ENCODE assay signal across 8 mouse cellular contexts in the genomic region with DNA sequence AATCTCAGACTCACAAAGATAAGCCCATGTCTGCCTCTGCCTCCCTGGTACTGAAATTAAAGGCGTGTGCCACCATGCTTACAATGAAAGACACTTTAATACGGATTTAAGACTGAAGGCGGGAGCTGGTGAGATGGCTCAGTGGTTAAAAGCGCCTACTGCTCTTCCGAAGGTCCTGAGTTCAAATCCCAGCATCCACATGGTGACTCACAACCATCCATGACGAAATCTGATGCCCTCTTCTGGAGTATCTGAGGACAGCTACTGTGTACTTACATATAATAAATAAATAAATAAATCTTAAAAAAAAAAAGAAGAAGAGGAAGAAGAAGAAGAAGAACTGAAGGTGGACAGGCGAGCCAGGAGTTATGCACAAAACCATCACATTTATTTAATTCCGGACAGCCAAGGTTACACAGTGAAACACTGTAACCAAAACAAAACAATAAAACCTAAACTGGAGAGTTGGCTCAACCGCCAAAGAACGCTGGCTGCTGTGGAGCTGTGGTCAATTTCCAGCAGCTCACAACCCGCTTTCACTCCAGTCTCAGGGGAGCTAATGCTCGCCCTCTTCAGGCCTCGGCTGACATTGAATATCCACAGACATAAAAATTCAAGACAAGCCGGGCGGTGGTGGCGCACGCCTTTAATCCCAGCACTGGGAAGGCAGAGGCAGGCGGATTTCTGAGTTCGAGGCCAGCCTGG. TPM values are rescaled to one million over a fixed set of nuclear protein-coding genes. Genes with fewer than 3 reads are reported as not detected.
DNase-seq lines count a peak whose midpoint lies in the region; ATAC-seq and TF ChIP-seq lines count a peak whose summit lies in the region.

No protein-coding gene starts in this region.

- peak overlapping the region; percentile 96 for H3K9ac ChIP-seq in embryonic facial prominence, embryonic 14.5 days (ENCODE audit: low read depth, low read length)
- H3K9ac ChIP-seq in heart, embryonic 12.5 days = peak overlapping the region; percentile 71; the same call in 1 of the 2 replicates
- H3K9ac ChIP-seq in kidney, embryonic 16.5 days (replicated peaks; ENCODE audit: low read length) = peak overlapping the region; percentile 99

- H3K9me3 ChIP-seq in E14TG2a.4 (ENCODE audit: low read length) = no peaks in the 10 kb centered on the region
- H3K9me3 ChIP-seq in embryonic facial prominence, embryonic 14.5 days (ENCODE audit: control insufficient read depth, low read length) = no peaks in the 10 kb centered on the region
- H3K9me3 ChIP-seq in heart, embryonic 12.5 days (replicated peaks) = no peaks in the 10 kb centered on the region
- H3K9me3 ChIP-seq in kidney, embryonic 16.5 days (ENCODE audit: low read length) = no peaks in the 10 kb centered on the region

- H3K27me3 ChIP-seq in E14TG2a.4 (ENCODE audit: insufficient read depth, low read length) = no peaks in the 10 kb centered on the region
- H3K27me3 ChIP-seq in embryonic facial prominence, embryonic 14.5 days (replicated peaks; ENCODE audit: control insufficient read depth, insufficient read depth, low read length) = no peaks in the 10 kb centered on the region
- no peaks in the 10 kb centered on the region for H3K27me3 ChIP-seq in heart, embryonic 12.5 days (replicated peaks)
- H3K27me3 ChIP-seq in kidney, embryonic 16.5 days (ENCODE audit: insufficient read depth, low read length) = no peaks in the 10 kb centered on the region
- no peaks in the 10 kb centered on the region for H3K27me3 ChIP-seq in small intestine, adult 2 months (ENCODE audit: control insufficient read depth, insufficient read depth, low read length)

- peak overlapping the region; percentile 88 for H3K4me2 ChIP-seq in embryonic facial prominence, embryonic 14.5 days (ENCODE audit: low read depth, low read length)
- H3K4me2 ChIP-seq in heart, embryonic 12.5 days = peak overlapping the region; percentile 95
- H3K4me2 ChIP-seq in kidney, embryonic 16.5 days (replicated peaks; ENCODE audit: low read depth, low read length) = peak overlapping the region; percentile 93

- peaks cover 26% of the 10 kb centered on the region for H3K36me3 ChIP-seq in E14TG2a.4 (ENCODE audit: insufficient read depth, low read length)
- H3K36me3 ChIP-seq in embryonic facial prominence, embryonic 14.5 days (ENCODE audit: control insufficient read depth, insufficient read depth, low read length) = 0 out of 2 replicates have a peak, but pooled peaks cover 5% of the 10 kb centered on the region
- peaks cover 8% of the 10 kb centered on the region for H3K36me3 ChIP-seq in heart, embryonic 12.5 days
- no peaks in the 10 kb centered on the region for H3K36me3 ChIP-seq in kidney, embryonic 16.5 days (ENCODE audit: insufficient read depth, low read length)
- no peaks in the 10 kb centered on the region for H3K36me3 ChIP-seq in small intestine, adult 2 months (ENCODE audit: control insufficient read depth, insufficient read depth, low read length)

- peak; percentile 70 for DNase-seq in adrenal gland, adult 8-10 months
- peak; percentile 53 for DNase-seq in embryonic facial prominence, embryonic 14.5 days (ENCODE audit: low spot score)
- DNase-seq in lung, postnatal 25 days (ENCODE audit: low spot score) = peak; percentile 75
- no peak for DNase-seq in urinary bladder, postnatal 4 days (ENCODE audit: low spot score in 2 of 2)

- TF ChIP-seq POLR2A in small intestine, adult 2 months (IDR thresholded peaks at IDR 0.05; ENCODE audit: low read depth, low read length) = no peak

- H3K4me1 ChIP-seq in E14TG2a.4 (replicated peaks; ENCODE audit: low read depth, low read length) = peaks cover 81% of the 10 kb centered on the region
- peaks cover 7% of the 10 kb centered on the region for H3K4me1 ChIP-seq in embryonic facial prominence, embryonic 14.5 days (ENCODE audit: control insufficient read depth, insufficient read depth, low read length)
- H3K4me1 ChIP-seq in heart, embryonic 12.5 days (replicated peaks) = peaks cover 16% of the 10 kb centered on the region
- peaks cover 26% of the 10 kb centered on the region for H3K4me1 ChIP-seq in kidney, embryonic 16.5 days (ENCODE audit: insufficient read depth, low read length)
- peaks cover 15% of the 10 kb centered on the region for H3K4me1 ChIP-seq in small intestine, adult 2 months (ENCODE audit: control insufficient read depth, insufficient read depth, insufficient read length, low read length)

- no peak for ATAC-seq in embryonic facial prominence, embryonic 14.5 days (ENCODE audit: low read depth)
- ATAC-seq in heart, embryonic 12.5 days (ENCODE audit: insufficient number of reproducible peaks, low FRiP score) = no peak
- no peak for ATAC-seq in kidney, embryonic 16.5 days (ENCODE audit: low FRiP score, low TSS enrichment)

- WGBS in embryonic facial prominence, embryonic 14.5 days = 74% methylated on average over 19 of the region's 19 CpGs
- 78% methylated on average over 19 of the region's 19 CpGs for WGBS in heart, embryonic 12.5 days
- 70% methylated on average over 19 of the region's 19 CpGs for WGBS in kidney, embryonic 16.5 days
- 49% methylated on average over 19 of the region's 19 CpGs for WGBS in small intestine, adult 2 months

- peak overlapping the region; percentile 93 for H3K4me3 ChIP-seq in E14TG2a.4 (replicated peaks; ENCODE audit: low read length)
- H3K4me3 ChIP-seq in embryonic facial prominence, embryonic 14.5 days (ENCODE audit: low read depth, low read length) = peak overlapping the region; percentile 100
- peak overlapping the region; percentile 93 for H3K4me3 ChIP-seq in heart, embryonic 12.5 days
- H3K4me3 ChIP-seq in kidney, embryonic 16.5 days (ENCODE audit: low read length) = peak overlapping the region; percentile 100
- H3K4me3 ChIP-seq in small intestine, adult 2 months (ENCODE audit: low read depth, low read length) = no peak overlapping the region

- no peak for TF ChIP-seq CTCF in E14TG2a.4 (conservative IDR thresholded peaks at IDR 0.05; ENCODE audit: low read length)
- TF ChIP-seq CTCF in small intestine, adult 2 months (IDR thresholded peaks at IDR 0.05; ENCODE audit: extremely low read depth, insufficient read length, insufficient replicate concordance, low read depth, low read length) = no peak

- peak overlapping the region; percentile 87 for H3K27ac ChIP-seq in embryonic facial prominence, embryonic 14.5 days (replicated peaks; ENCODE audit: low read depth, low read length)
- H3K27ac ChIP-seq in heart, embryonic 12.5 days (ENCODE audit: poor library complexity, severe bottlenecking) = peak overlapping the region; percentile 90
- peak overlapping the region; percentile 97 for H3K27ac ChIP-seq in kidney, embryonic 16.5 days (ENCODE audit: low read length)
- H3K27ac ChIP-seq in small intestine, adult 2 months (ENCODE audit: insufficient read depth, low read depth, low read length) = peak overlapping the region; percentile 97

RNA-seq across cellular contexts. Expression of a gene that starts 0.8 kb away (rescaled TPM):
- total RNA-seq in adrenal gland, adult 8-10 months (2022) = 100 to 1,000 TPM; 135 to 251 (median 169) TPM
- 70.5 and 82.3 TPM in 2 replicates for polyA plus RNA-seq in embryonic facial prominence, embryonic 14.5 days (2014; fragmentation: Nextera tagmentation; extraction: Ambion mirVana)
- polyA plus RNA-seq in heart, embryonic 12.5 days (2016; fragmentation: Nextera tagmentation; extraction: Ambion mirVana) = 73.4 and 76.7 TPM in 2 replicates
- polyA plus RNA-seq in kidney, embryonic 16.5 days (2015; fragmentation: Nextera tagmentation; extraction: Ambion mirVana) = 106 and 109 TPM in 2 replicates
- polyA plus RNA-seq in small intestine, adult 2 months (2012; rRNA removed) = 58.8 and 104 TPM in 2 replicates

RNA-seq across cellular contexts. Expression of a gene that starts 11.1 kb away (rescaled TPM):
- total RNA-seq in adrenal gland, adult 8-10 months (2022) = 1,000 to 10,000 TPM in 3 of 4 experiments, 100 to 1,000 TPM in 1; 948 to 1,196 (median 1,106) TPM
- polyA plus RNA-seq in embryonic facial prominence, embryonic 14.5 days (2014; fragmentation: Nextera tagmentation; extraction: Ambion mirVana) = 1,196 and 1,252 TPM in 2 replicates
- 629 and 630 TPM in 2 replicates for polyA plus RNA-seq in heart, embryonic 12.5 days (2016; fragmentation: Nextera tagmentation; extraction: Ambion mirVana)
- 840 and 918 TPM in 2 replicates for polyA plus RNA-seq in kidney, embryonic 16.5 days (2015; fragmentation: Nextera tagmentation; extraction: Ambion mirVana)
- polyA plus RNA-seq in small intestine, adult 2 months (2012; rRNA removed) = 877 and 996 TPM in 2 replicates

RNA-seq across cellular contexts. Expression of a gene that starts 27.5 kb away (rescaled TPM):
- 10 to 100 TPM; 68.5 to 83.7 (median 71.2) TPM for total RNA-seq in adrenal gland, adult 8-10 months (2022)
- polyA plus RNA-seq in embryonic facial prominence, embryonic 14.5 days (2014; fragmentation: Nextera tagmentation; extraction: Ambion mirVana) = 124 and 134 TPM in 2 replicates
- polyA plus RNA-seq in heart, embryonic 12.5 days (2016; fragmentation: Nextera tagmentation; extraction: Ambion mirVana) = 133 and 136 TPM in 2 replicates
- polyA plus RNA-seq in kidney, embryonic 16.5 days (2015; fragmentation: Nextera tagmentation; extraction: Ambion mirVana) = 162 and 169 TPM in 2 replicates
- 37.3 and 62.7 TPM in 2 replicates for polyA plus RNA-seq in small intestine, adult 2 months (2012; rRNA removed)

RNA-seq across cellular contexts. Expression of a gene that starts 33.0 kb away (rescaled TPM):
- 10 to 100 TPM; 13.6 to 28.9 (median 20.9) TPM for total RNA-seq in adrenal gland, adult 8-10 months (2022)
- polyA plus RNA-seq in embryonic facial prominence, embryonic 14.5 days (2014; fragmentation: Nextera tagmentation; extraction: Ambion mirVana) = 41.1 and 51.3 TPM in 2 replicates
- polyA plus RNA-seq in heart, embryonic 12.5 days (2016; fragmentation: Nextera tagmentation; extraction: Ambion mirVana) = 58.0 and 65.3 TPM in 2 replicates
- polyA plus RNA-seq in kidney, embryonic 16.5 days (2015; fragmentation: Nextera tagmentation; extraction: Ambion mirVana) = 69.1 and 83.3 TPM in 2 replicates
- 22.9 and 58.2 TPM in 2 replicates for polyA plus RNA-seq in small intestine, adult 2 months (2012; rRNA removed)

RNA-seq across cellular contexts. Expression of a gene that starts 37.3 kb away (rescaled TPM):
- total RNA-seq in adrenal gland, adult 8-10 months (2022) = under 1 TPM; 0.14 to 0.62 (median 0.40) TPM
- polyA plus RNA-seq in embryonic facial prominence, embryonic 14.5 days (2014; fragmentation: Nextera tagmentation; extraction: Ambion mirVana) = 0.90 and 2.1 TPM in 2 replicates
- 0.26 TPM in 1 of 2 replicates, not detected in the other for polyA plus RNA-seq in heart, embryonic 12.5 days (2016; fragmentation: Nextera tagmentation; extraction: Ambion mirVana)
- 0.50 and 0.68 TPM in 2 replicates for polyA plus RNA-seq in kidney, embryonic 16.5 days (2015; fragmentation: Nextera tagmentation; extraction: Ambion mirVana)
- polyA plus RNA-seq in small intestine, adult 2 months (2012; rRNA removed) = 0.44 and 2.4 TPM in 2 replicates

Comparison
In these comparisons a context has a peak if more than half of its experiments do, and no peak if none do; other contexts are left out.
1. DNase-seq: peak in adrenal gland, adult 8-10 months (single experiment), embryonic facial prominence, embryonic 14.5 days (single experiment) and lung, postnatal 25 days (single experiment); none in urinary bladder, postnatal 4 days (0 of 2).
2. Peak in every context shown above with its lines, with median percentiles within 50 percentile points of each other: H3K27ac ChIP-seq, H3K4me2 ChIP-seq and H3K9ac ChIP-seq.